Mouse (Mus musculus) thymus, adult 2 months (tissue): ENCODE results near the gene Tdgf1. TPM values are rescaled to one million over a fixed set of nuclear protein-coding genes. Genes with fewer than 3 reads are reported as not detected.
A peak's percentile ranks its signal among the peaks of the same experiment; 100 is the strongest.

Experiments
- DNase-seq: peaks from one replicate; pipeline ENCODE4 v3.0.0; 2021
- H3K27ac ChIP-seq: fragments of 200-500 bp; 2 replicates; pipeline ENCODE4 v1.5.1; 2012; ENCODE audit warnings: low read length, control low read depth; ENCODE audit not compliant: control insufficient read depth, insufficient read depth
- H3K27me3 ChIP-seq: fragments of 200-500 bp; 2 replicates; pipeline ENCODE4 v1.6.1; 2012; ENCODE audit warnings: mild to moderate bottlenecking, low read length, moderate library complexity, mixed read lengths; ENCODE audit not compliant: control insufficient read depth, insufficient read depth
- H3K36me3 ChIP-seq: fragments of 200-500 bp; 2 replicates; pipeline ENCODE4 v1.6.1; 2012; ENCODE audit warnings: mild to moderate bottlenecking, low read length, moderate library complexity; ENCODE audit not compliant: control insufficient read depth, insufficient read depth
- H3K4me1 ChIP-seq: fragments of 200-500 bp; replicated peaks from 2 replicates; pipeline ENCODE4 v1.6.1; 2012; ENCODE audit warnings: low read length; ENCODE audit not compliant: control insufficient read depth, insufficient read depth
- H3K4me3 ChIP-seq: fragments of 200-500 bp; 2 replicates; pipeline ENCODE4 v1.5.1; 2012; ENCODE audit warnings: mild to moderate bottlenecking, low read length, control low read depth, moderate library complexity; ENCODE audit not compliant: control insufficient read depth, insufficient read depth
- CTCF ChIP-seq: fragments of 200-500 bp; IDR thresholded peaks from 2 replicates; pipeline ENCODE4 v1.5.1; 2012; ENCODE audit warnings: mild to moderate bottlenecking, control low read depth, low read length, moderate library complexity, borderline replicate concordance; ENCODE audit not compliant: control insufficient read depth, poor library complexity, insufficient read depth; ENCODE audit errors: extremely low read depth
- POLR2A ChIP-seq: fragments of 200-500 bp; IDR thresholded peaks from 2 replicates; pipeline ENCODE4 v1.6.1; 2012; ENCODE audit warnings: mild to moderate bottlenecking, low read length, control low read depth, moderate library complexity; ENCODE audit not compliant: control insufficient read depth, poor library complexity, insufficient read depth; ENCODE audit errors: extremely low read depth
- WGBS: fragments of 180-500 bp; shearing (Covaris S2); methylation state at CpG from one replicate; pipeline ENCODE4 v1.1.7; 2018; 5-methylcytosine and 5-hydroxymethylcytosine counted together
- polyA plus RNA-seq: library from polyadenylated mRNA; depleted of rRNA; stranded (reverse); fragments of >200 nt; gene quantifications from 2 replicates; pipeline ENCODE4 v1.2.3, GENCODE M21; 2012

Gene Tdgf1
- polyA plus RNA-seq, 1 experiment, result 0.47 TPM

- no peaks in the 10 kb centered on the region for H3K27me3 ChIP-seq
- WGBS, result 43% methylated on average over 11 of the region's 11 CpGs
- DNase-seq, result peak; percentile 72
- H3K4me1 ChIP-seq, result peaks cover 53% of the 10 kb centered on the region
- peak overlapping the region; percentile 99 for H3K27ac ChIP-seq
- TF ChIP-seq CTCF (no peak), POLR2A (no peak)
- no peak overlapping the region for H3K4me3 ChIP-seq
- H3K36me3 ChIP-seq, result no peaks in the 10 kb centered on the region
These were observed 38.6 kb downstream of the Tdgf1 start for GRCm38 (mm10) chr9:110907201-110907837.

- no peaks in the 10 kb centered on the region for H3K27me3 ChIP-seq
- no peak overlapping the region for H3K27ac ChIP-seq
- H3K4me1 ChIP-seq, result peaks cover 68% of the 10 kb centered on the region
- WGBS, result 95% methylated on average over 4 of the region's 4 CpGs
- no peak for DNase-seq
- TF ChIP-seq CTCF (no peak), POLR2A (no peak)
- H3K4me3 ChIP-seq, result no peak overlapping the region
- H3K36me3 ChIP-seq, result peaks cover 6% of the 10 kb centered on the region; the same call in 1 of the 2 replicates
These were observed 43.7 kb downstream of the Tdgf1 start for GRCm38 (mm10) chr9:110902271-110902670.

DNA sequence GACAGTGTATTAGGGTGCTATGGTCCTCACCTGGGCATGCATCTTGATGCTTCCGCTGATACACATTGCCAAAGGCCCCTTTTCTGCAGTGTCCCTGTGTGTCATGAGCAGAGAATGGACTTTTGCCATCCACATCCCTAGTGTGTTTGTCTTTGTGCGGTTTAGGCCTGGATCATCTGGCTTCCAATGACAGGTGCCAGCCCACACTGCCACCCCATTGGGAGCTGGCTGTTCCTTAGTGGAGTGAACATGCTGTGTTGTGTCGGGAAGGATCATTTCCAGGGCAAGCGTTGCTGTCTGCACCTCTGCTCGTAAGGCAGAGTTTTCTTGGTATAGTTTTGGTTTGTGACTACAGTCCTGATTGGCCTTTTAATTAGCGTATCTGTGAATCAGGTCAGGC is 44.8 kb downstream of the Tdgf1 start:
- no peak for DNase-seq
- peaks cover 76% of the 10 kb centered on the region for H3K4me1 ChIP-seq
- WGBS, result 95% methylated on average over 6 of the region's 6 CpGs
- H3K27me3 ChIP-seq, result no peaks in the 10 kb centered on the region
- no peak for TF ChIP-seq CTCF
- no peak for TF ChIP-seq POLR2A
- peak overlapping the region; percentile 55; the same call in 1 of the 2 replicates for H3K27ac ChIP-seq
- H3K36me3 ChIP-seq, result peaks cover 6% of the 10 kb centered on the region; the same call in 1 of the 2 replicates
- H3K4me3 ChIP-seq, result no peak overlapping the region

GRCm38 (mm10) chr9:110899451-110900008 is 46.4 kb downstream of the Tdgf1 start:
- H3K4me1 ChIP-seq, result peaks cover 82% of the 10 kb centered on the region
- H3K36me3 ChIP-seq, result peaks cover 6% of the 10 kb centered on the region; the same call in 1 of the 2 replicates
- TF ChIP-seq CTCF (no peak), POLR2A (no peak)
- 37% methylated on average over 10 of the region's 10 CpGs for WGBS
- peak; percentile 45 for DNase-seq
- no peaks in the 10 kb centered on the region for H3K27me3 ChIP-seq
- peak overlapping the region; percentile 93 for H3K27ac ChIP-seq
- peak overlapping the region; percentile 14; the same call in 1 of the 2 replicates for H3K4me3 ChIP-seq

- DNase-seq, result peak; percentile 93
- H3K27ac ChIP-seq, result peak overlapping the region; percentile 96
- peak overlapping the region; percentile 22 for H3K4me3 ChIP-seq
- under 1% methylated on average over 6 of the region's 6 CpGs for WGBS
- H3K4me1 ChIP-seq, result peaks cover 86% of the 10 kb centered on the region
- no peaks in the 10 kb centered on the region for H3K27me3 ChIP-seq
- no peak for TF ChIP-seq CTCF
- peak; percentile 64; the same call in 1 of the 2 replicates for TF ChIP-seq POLR2A
- peaks cover 9% of the 10 kb centered on the region; the same call in 1 of the 2 replicates for H3K36me3 ChIP-seq
These were observed 49.4 kb downstream of the Tdgf1 start for GRCm38 (mm10) chr9:110896595-110896994.

- H3K4me3 ChIP-seq, result peak overlapping the region; percentile 22
- no peak for DNase-seq
- 52% methylated on average over 7 of the region's 7 CpGs for WGBS
- TF ChIP-seq POLR2A (no peak), CTCF (no peak)
- H3K27ac ChIP-seq, result peak overlapping the region; percentile 96
- H3K4me1 ChIP-seq, result peaks cover 87% of the 10 kb centered on the region
- H3K27me3 ChIP-seq, result no peaks in the 10 kb centered on the region
- H3K36me3 ChIP-seq, result peaks cover 9% of the 10 kb centered on the region; the same call in 1 of the 2 replicates
These were observed 50.0 kb downstream of the Tdgf1 start for GRCm38 (mm10) chr9:110895994-110896393.

- Histone ChIP-seq H3K4me3 (peak overlapping the region; percentile 22; the same call in 1 of the 2 replicates), H3K36me3 (peaks cover 13% of the 10 kb centered on the region), H3K4me1 (peaks cover 87% of the 10 kb centered on the region), H3K27me3 (no peaks in the 10 kb centered on the region), H3K27ac (peak overlapping the region; percentile 96)
- 31% methylated on average over 5 of the region's 5 CpGs for WGBS
- peak; percentile 85 for DNase-seq
- TF ChIP-seq CTCF (peak; percentile 59; the same call in 1 of the 2 replicates), POLR2A (no peak)
These were observed 50.5 kb downstream of the Tdgf1 start for GRCm38 (mm10) chr9:110895507-110895906.
